Mouse (Mus musculus) embryo, embryonic 11.5 days (tissue): ENCODE results near the gene Zfp866.

Experiments used
- DNase-seq: peaks from one replicate; pipeline ENCODE4 v3.0.0-alpha.2; 2012; ENCODE audit warnings: low read depth, low spot score

Gene Zfp866

GRCm38 (mm10) chr8:69790773-69791367, at the start of gene Zfp866, which contains the start of gene Atp13a1:
Zfp866 (minus strand) TSS chr8:69791178.
Atp13a1 (plus strand) TSS chr8:69791163.
- peak; percentile 81 for DNase-seq

- no peak for DNase-seq
These were observed 46.2 kb upstream of the Zfp866 start for GRCm38 (mm10) chr8:69837057-69837682.

DNA sequence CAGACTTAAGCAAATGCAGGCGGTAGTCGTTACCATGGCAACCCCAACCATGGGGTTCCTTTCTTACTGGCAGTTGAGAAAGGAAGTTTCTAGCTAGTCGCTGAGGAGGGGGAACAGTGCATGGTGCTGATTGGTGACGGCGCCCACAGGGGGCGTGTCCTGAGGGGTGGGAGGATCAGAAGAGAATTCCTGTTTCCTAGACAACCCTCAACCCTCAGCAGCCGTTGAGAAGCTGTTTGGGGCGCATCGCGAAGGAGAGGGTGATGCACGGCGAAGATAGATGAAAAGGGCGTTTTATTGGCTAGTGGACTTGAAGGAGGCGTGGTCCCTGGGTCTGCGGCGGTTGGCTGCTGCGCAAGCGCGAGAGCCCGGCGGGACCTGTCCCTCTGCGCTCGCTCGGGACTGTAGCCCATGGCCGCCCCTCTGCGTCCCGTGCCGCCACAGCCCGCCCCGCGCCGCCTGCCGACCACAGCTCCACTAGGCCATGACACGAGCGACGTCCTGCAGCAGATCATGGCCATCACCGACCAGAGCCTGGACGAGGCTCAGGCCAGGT, 41.4 kb upstream of the Zfp866 start, which contains the start of gene Pbx4:
Pbx4 (plus strand) TSS at position 194 of the 556 bp plus-strand sequence.
- peak; percentile 92 for DNase-seq

- DNase-seq, result no peak
These were observed 35.4 kb upstream of the Zfp866 start for GRCm38 (mm10) chr8:69826371-69826770.

- peak; percentile 60 for DNase-seq
These were observed 31.6 kb upstream of the Zfp866 start, which contains the start of gene Lpar2 for GRCm38 (mm10) chr8:69822386-69823191. Lpar2 (plus strand) TSS chr8:69822429.

DNA sequence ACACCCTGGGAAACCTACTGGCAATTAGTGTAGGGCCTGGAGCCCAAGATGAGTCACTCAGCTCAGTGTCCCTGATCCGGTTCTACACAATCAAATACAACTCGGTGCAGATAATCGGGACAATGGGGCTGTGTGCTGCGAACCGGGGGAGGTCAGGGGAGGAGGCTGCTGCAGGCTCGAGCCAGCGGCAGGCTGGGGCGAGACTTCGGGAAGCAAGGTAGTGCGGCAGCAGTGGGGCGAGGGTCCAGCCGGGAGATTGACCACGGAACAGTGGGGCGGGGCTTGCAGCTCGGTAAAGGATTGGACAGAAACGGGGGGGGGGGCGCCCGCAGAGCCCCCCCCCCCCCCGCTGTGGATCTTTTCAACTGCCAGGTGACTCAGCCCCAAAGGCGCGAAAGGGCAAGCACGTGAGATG, 31.0 kb upstream of the Zfp866 start:
- peak; percentile 40 for DNase-seq

- DNase-seq, result no peak
These were observed 29.5 kb upstream of the Zfp866 start for GRCm38 (mm10) chr8:69820466-69820865.

DNA sequence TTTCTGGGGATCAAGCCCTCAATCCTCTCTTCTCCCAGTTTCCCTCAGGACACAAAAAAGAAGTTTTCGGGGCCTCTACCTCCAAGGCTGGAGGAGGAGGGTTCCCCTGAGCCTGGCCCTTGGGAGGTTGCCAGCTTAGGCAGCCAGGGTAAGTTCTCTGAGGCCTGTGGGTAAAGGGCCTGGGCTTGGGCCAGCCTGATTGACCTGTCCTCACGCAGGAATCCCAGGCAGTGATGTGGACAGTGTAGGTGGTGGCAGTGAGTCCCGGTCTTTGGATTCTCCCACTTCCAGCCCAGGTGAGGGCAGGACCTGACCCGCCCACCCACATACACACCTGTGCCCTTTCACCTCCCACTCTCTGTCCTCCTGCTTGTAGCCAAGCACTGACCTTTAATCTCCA, 24.4 kb upstream of the Zfp866 start:
- no peak for DNase-seq

DNA sequence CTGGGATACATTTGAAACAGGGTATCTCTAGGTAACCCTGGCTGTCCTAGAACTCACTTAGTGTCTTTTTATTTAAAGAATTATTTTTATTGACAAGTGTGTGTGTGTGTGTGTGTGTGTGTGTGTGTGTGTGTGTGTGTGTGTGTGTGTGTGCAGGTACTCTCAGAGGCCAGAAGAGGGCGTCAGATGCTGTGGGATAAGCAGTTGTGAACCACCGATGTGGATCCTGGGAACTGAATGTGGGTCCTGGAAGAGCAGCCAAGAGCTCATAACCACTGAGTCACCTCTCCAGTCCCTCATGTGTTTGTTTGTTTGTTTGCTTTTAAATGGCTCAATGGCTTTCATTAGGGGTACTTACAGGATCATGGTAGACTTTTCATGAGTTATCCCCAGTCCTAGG, 23.9 kb upstream of the Zfp866 start:
- DNase-seq, result no peak

- no peak for DNase-seq
These were observed 18.8 kb upstream of the Zfp866 start for GRCm38 (mm10) chr8:69809820-69810219.

DNA sequence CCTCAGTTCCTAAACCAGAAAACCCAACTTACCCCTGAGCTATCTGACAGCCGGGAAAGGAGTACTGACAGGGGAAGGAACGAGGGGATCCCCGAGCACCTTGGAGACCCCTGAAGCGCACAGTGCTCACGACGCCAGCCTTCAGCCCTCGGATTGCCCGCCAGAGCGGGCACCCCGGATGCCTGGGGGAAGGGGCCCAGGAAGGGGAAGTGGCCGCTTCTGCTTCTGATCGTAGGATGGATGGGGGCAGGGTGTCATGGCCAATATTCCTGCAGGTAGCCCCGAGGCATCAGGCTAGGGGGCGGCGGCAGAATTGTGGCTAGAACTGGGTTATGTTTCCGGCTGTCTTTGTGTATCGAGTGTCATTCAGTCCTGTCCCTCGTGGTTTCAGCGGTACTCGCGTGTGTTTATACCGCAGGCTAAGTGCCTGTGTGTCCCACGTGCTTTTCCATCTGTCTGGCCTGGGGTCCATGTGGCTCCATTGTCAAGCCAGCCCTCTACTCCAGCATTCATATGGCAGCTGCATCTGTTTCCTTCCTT, 18.0 kb upstream of the Zfp866 start:
- no peak for DNase-seq

DNA sequence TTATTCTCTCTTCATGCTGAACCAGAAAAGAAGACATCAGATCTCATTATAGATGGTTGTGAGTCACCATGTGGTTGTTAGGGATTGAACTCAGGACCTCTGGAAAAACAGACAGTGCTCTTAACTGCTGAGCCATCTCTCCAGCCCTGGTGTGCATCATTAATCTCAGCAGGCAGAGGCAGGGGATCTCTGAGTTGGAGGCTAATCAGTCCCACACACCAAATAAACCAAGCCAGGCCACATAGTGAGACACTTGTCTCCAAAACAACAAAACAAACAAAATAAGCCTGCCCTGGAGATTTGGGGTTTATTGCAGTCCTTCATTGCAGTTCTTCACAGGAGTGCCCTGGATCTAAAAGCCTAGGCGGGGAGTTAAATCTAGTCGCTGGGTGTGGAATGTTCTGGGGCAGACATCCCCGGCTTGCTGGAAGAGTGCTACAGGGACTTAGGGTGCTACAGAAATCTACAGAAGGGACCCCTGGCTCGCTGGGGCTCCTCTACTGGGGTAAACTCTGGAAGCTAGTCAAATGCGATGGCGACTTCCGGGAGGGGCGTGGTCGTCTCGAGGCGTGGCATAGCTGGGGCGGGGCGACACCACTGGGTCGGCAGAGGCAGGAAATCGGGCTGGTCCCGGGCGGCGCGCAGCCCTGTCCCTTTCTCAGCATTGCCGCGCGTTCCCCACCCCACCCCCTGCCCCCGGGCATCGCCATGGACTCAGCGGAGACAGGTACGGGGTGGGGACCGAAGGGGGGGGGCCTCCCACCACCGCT, 17.3 kb upstream of the Zfp866 start, which contains the start of gene Gmip:
Gmip (plus strand) TSS at position 586 of the 770 bp plus-strand sequence.
- DNase-seq, result peak; percentile 54

GRCm38 (mm10) chr8:69807236-69807635, 16.3 kb upstream of the Zfp866 start:
- no peak for DNase-seq

DNA sequence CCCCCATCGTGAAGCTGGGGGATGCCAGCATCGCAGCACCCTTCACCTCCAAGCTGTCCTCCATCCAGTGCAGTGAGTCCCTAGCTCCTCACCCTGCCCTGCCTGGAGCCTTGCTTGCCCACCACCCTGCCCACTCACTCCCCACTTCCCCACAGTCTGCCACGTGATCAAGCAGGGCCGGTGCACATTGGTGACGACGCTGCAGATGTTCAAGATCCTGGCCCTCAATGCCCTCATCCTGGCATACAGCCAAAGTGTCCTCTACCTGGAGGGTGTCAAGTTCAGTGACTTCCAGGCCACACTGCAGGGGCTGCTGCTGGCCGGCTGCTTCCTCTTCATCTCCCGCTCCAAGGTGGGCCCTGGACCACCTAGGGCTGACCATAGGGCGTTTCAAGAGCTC, 14.5 kb upstream of the Zfp866 start:
- no peak for DNase-seq

GRCm38 (mm10) chr8:69805086-69805485, 14.1 kb upstream of the Zfp866 start:
- DNase-seq, result no peak

DNA sequence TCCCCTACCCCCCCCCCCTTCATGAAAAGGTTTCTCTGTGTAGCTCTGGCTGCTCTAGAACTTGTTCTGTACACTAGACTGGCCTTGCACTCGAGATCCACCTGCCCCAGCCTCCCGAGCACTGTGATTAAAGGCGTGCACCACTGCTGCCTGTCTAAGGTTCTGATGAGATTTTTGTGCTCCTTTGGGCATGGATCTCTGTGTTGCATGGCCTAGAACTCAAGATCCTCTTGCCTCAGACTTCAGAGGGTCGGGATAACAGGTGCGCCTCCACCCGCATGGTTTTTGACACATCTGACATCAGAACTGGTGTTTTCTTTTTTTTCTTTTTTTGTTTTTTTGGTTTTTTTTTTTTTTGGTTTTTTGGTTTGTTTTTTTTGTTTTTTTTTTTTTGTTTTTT, 13.6 kb upstream of the Zfp866 start:
- no peak for DNase-seq

DNA sequence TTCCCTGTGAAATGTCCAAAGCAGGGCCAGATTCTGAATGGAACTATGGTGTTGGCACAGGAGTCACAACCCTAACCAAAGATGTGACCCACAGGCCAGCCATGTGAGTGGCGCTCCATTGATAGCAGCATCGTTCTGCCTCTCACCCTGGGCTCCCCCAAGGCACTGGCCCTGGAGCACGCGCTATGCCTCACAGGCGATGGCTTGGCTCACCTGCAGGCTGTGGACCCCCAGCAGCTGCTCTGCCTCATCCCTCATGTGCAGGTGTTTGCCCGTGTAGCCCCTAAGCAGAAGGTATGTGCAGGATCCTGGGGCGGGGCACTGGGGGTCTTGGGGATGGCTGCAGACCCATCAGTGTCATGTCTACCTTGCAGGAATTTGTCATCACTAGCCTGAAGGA, 12.4 kb upstream of the Zfp866 start:
- no peak for DNase-seq

DNA sequence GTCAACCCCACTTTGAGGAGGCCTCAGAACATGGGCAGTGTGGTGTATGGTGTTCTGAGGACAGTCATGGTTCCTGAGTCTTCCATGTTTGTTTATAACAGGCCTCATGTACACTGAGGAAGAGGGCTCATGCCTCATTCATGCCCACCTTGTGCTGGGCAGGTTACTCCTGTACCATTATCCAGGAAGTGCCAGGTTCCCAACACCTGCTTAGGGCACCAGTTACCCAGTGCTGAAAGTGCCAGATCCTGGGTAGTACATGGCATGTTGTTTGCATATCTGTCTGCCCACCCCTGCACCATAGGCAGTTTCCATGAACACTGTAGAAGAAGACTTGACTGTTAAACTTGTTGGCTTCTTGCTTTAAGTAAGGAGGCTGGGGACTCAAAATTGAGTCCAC, 11.2 kb upstream of the Zfp866 start:
- DNase-seq, result no peak

DNA sequence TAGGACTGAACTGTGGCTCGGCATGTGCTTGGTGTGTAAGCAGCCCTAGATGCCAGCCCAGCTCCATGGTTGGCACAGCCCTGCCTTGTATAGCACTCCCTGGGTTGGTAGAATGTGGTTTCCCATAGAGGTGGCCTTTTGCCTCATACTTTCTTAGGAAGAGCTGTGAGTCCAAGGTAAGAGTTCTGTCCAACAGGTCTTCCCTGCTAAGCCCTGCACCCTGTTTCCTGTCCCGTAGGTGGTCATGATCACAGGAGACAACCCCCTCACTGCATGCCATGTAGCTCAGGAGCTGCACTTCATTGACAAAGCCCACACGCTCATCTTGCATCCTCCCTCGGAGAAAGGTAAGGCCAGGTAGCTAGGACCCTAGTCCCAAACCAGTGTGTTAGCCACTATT, 10.8 kb upstream of the Zfp866 start:
- no peak for DNase-seq

DNA sequence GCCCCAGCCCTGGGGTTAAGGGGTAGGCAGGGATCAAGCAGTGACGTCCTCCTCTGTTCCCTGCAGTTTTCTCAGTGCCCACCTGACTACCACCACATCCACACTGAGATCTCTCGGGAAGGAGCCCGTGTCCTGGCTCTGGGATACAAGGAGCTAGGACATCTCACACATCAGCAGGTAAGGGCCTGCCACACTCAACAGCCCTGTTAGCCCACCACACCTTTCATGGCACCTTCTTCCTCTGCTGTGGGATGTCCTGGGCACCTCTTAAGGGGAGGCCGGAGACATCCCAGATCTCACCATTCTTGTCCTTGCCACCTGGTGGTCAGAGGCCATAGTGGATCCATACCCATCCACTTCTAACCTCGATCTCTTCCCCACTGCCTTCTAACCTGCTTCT, 9.0 kb upstream of the Zfp866 start:
- no peak for DNase-seq

DNA sequence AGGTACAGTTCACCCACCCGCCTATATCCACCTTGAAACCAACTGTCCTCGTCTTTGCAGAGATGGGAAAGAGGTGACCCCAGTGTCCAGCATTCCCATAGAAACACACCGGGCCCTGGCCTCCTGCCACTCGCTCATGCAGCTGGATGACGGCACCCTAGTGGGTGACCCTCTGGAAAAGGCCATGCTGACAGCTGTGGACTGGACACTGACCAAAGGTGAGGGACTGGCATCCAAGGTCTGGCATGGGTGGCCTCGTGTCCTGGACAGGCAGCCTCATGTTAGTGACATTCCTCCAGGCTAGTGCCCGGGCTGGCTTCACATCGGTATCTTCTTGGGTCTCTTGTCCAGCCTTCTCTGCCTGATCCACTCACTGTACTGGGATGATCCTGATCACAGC, 8.3 kb upstream of the Zfp866 start:
- no peak for DNase-seq
